Mouse (Mus musculus): Measurements from ENCODE around the gene Itgb5. TPM values are rescaled to one million over a fixed set of nuclear protein-coding genes. Genes with fewer than 3 reads are reported as not detected.

The Itgb5 gene
- polyA plus RNA-seq, 1 experiment from 2014 or later, result 13.3 TPM

DNA sequence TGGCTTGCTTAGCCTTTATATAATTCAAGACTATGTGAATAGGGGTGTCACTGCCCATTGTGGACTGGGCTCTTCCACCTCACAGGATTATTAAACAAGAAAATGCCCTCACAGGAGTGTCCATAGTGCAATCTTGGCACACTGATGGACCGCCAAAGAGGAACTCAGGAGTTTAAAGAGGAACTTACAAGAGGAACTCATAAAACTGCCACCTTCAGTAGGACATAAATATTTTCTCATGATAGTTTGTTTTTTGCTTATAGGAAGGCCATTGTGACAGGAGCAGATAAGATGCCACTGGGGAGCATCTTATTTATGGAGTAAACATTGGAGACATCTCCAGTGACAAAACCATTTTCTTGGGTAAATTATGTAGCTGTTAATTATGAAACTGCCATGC lies 125.3 kb downstream of the Itgb5 start:
- Histone ChIP-seq H3K27ac (replicated peaks) (no peak overlapping the region), H3K4me3 (no peak overlapping the region), H3K36me3 (peaks cover 54% of the 10 kb centered on the region), H3K9me3 (no peaks in the 10 kb centered on the region), H3K9ac (replicated peaks) (no peak overlapping the region), H3K4me1 (no peaks in the 10 kb centered on the region), H3K27me3 (no peaks in the 10 kb centered on the region), H3K4me2 (replicated peaks) (no peak overlapping the region)
- 95% methylated on average over 1 of the region's 1 CpGs for WGBS
- no peak for ATAC-seq (replicated peaks)

DNA sequence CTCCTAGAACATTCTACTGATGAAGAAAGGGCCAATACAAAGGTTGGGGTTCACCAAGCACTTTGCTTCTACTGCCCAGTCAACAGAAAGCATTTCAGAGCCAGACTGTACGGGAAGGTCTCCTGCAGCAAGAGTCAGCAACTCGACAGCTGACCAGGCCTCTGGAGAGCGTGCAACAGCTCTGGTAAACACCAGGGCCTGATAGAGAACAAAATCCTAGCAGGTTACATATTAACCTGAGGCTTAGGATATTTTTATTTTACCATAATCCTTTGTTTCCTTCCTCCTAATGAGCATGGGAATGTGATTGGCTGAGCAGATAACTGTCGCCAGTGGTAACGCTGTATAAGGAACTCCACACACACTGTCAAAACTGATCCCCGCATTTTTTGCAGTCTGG lies 134.0 kb downstream of the Itgb5 start:
- Histone ChIP-seq H3K27ac (replicated peaks) (no peak overlapping the region), H3K36me3 (peaks cover 43% of the 10 kb centered on the region), H3K4me1 (peaks cover 11% of the 10 kb centered on the region), H3K4me3 (no peak overlapping the region), H3K9me3 (no peaks in the 10 kb centered on the region), H3K4me2 (replicated peaks) (no peak overlapping the region), H3K27me3 (no peaks in the 10 kb centered on the region), H3K9ac (replicated peaks) (no peak overlapping the region)
- ATAC-seq (replicated peaks), result no peak
- 90% methylated on average over 6 of the region's 6 CpGs for WGBS

DNA sequence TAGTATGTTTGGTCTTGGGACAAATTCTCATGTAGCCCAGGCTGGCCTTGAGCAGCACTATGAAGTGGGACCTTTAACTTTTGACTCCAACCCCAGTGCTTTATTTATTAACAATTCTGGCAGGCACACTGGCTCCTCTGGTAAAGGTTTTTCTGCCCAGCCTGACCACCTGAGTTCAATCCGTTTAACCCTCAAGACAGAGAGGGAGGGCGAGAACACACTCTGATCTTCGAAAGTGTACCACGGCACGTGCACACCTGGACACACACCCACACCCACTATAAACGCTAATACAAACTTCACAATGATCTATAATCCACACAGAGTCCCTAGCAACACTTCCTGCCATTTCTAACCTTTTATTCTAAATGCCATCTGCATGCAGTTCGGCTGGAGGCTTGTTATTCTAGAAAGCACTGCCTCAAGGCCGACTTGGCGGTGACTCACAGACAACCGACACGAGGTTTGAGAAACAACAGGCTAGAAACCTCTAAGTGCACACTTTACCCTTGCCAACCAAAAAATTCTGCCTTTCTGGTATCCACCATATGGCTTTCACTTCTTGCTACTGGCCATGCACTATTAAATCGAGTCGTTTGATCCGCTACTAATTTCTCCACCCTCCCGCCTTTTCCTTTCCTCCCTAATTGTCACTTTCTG lies 136.5 kb downstream of the Itgb5 start:
- Histone ChIP-seq H3K4me3 (peak overlapping the region; percentile 76), H3K4me1 (peaks cover 11% of the 10 kb centered on the region), H3K27me3 (no peaks in the 10 kb centered on the region), H3K9ac (replicated peaks) (peak overlapping the region; percentile 79), H3K27ac (replicated peaks) (0 out of 2 replicates have a peak overlapping the region, but pooled peaks have one; percentile 29), H3K9me3 (no peaks in the 10 kb centered on the region), H3K4me2 (replicated peaks) (peak overlapping the region; percentile 80), H3K36me3 (peaks cover 22% of the 10 kb centered on the region)
- ATAC-seq (replicated peaks), result peak; percentile 15; the same call in 1 of the 2 replicates
- WGBS, result 12% methylated on average over 15 of the region's 15 CpGs

DNA sequence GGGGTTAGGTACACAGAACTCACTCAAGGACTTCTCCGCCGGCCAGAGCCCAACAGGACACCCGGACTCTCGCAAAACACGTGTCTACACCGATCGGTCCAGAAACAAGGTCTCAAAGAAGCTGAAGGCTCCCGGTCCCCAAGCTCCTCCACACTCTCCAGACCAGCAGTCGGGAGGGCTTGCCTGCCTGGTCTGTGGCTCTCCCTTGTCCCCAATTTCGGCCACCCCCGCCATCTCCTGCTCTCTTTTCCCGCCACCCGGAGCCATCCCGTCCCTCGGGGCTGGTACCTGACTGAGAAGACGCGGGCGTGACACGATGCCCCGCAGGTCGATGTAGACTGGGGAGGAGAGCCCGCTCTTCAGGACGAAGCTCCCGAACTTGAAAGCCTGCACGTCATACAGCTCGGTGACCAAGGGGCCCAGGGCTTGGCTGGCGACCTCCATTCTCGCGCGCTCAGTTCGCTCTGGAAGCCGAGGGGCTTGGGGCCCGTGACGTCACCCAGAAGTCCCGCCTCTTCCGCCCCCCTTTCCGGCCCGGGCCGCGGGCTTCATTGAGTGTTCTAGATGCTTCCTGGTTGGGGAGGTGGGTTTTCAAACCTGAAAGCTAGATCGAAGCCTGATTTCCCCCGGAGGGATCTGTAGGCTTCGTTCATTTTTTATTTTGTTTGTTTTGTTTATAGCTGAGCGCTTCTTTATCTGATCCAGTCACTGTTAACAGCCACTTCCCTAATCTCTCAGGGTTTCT lies 137.2 kb downstream of the Itgb5 start, which contains the start of gene Umps:
Gene Umps, minus strand, starts transcription at position 501 of the 745 bp plus-strand sequence.
- peak within 1 kb of the TSS; percentile 79 for H3K9ac ChIP-seq (replicated peaks)
- H3K27ac ChIP-seq (replicated peaks), result peak within 1 kb of the TSS; percentile 29
- under 1% methylated on average over 44 of the region's 44 CpGs for WGBS
- no peaks in the 10 kb centered on the region for H3K27me3 ChIP-seq
- no peaks in the 10 kb centered on the region for H3K9me3 ChIP-seq
- H3K4me2 ChIP-seq (replicated peaks), result peak within 1 kb of the TSS; percentile 80
- peaks cover 18% of the 10 kb centered on the region for H3K36me3 ChIP-seq
- ATAC-seq (replicated peaks), result peak; percentile 97
- peaks cover 11% of the 10 kb centered on the region for H3K4me1 ChIP-seq
- H3K4me3 ChIP-seq, result peak within 1 kb of the TSS; percentile 76

DNA sequence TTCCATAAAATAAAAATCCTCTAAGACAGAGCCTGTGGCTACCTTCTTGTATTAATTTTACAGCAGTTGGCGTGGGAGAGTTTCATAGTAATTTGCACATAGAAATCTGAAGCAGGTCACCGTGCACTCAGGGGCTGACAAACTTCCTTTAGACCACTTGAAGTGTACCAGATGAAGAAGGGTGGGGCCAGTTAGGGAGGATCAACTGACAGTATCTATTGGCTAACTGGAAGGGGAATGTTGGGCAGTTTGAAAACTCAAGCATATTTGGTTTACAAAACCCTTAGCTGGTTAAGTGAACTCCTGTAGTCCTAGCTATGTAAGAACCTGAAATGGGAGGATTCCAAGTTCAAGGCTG lies 137.8 kb downstream of the Itgb5 start:
- Histone ChIP-seq H3K4me1 (peaks cover 11% of the 10 kb centered on the region), H3K27ac (replicated peaks) (peak overlapping the region; percentile 29), H3K36me3 (peaks cover 14% of the 10 kb centered on the region; the same call in 1 of the 2 replicates), H3K4me2 (replicated peaks) (peak overlapping the region; percentile 80), H3K4me3 (peak overlapping the region; percentile 76), H3K27me3 (no peaks in the 10 kb centered on the region), H3K9ac (replicated peaks) (peak overlapping the region; percentile 79), H3K9me3 (no peaks in the 10 kb centered on the region)
- peak; percentile 10; the same call in 1 of the 2 replicates for ATAC-seq (replicated peaks)
- WGBS, result 70% methylated on average over 2 of the region's 2 CpGs

DNA sequence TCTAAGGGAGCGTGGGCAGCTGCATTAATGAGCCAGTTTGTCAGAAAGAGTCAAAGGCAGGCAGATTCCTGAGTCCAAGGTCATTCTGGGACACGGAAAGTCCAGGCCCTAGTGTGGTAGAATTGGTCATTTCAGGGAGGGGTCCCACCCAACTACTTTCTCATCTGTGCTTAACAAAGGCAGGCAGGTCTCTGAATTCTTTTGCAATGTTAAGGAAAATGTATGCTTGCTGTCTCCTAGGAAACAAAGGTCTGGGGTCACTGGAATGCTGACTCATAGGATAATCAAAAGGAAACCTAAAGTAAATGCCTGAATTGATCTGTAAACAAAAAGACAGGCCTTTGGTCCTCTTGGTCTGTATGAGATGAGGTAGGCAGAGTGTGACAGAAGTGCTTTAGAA lies 150.4 kb downstream of the Itgb5 start:
- 53% methylated on average over 2 of the region's 2 CpGs for WGBS
- no peak overlapping the region for H3K4me3 ChIP-seq
- no peak overlapping the region for H3K27ac ChIP-seq (replicated peaks)
- no peak overlapping the region for H3K4me2 ChIP-seq (replicated peaks)
- H3K27me3 ChIP-seq, result no peaks in the 10 kb centered on the region
- no peak overlapping the region for H3K9ac ChIP-seq (replicated peaks)
- no peaks in the 10 kb centered on the region for H3K4me1 ChIP-seq
- peaks cover 40% of the 10 kb centered on the region for H3K36me3 ChIP-seq
- ATAC-seq (replicated peaks), result no peak
- H3K9me3 ChIP-seq, result no peaks in the 10 kb centered on the region

DNA sequence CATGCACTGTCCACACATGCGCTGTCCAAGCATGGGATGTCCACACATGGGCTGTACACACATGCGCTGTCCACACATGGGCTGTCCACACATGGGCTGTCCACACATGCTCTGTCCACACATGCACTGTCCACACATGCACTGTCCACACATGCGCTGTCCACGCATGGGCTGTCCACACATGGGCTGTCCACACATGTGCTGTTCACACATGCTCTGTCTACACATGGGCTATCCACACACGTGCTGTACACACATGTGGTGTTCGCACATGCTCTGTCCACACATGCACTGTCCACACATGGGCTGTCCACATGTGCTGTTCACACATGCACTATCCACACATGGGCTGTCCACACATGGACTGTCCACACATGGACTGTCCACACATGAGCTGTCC lies 154.2 kb downstream of the Itgb5 start:
- Histone ChIP-seq H3K27me3 (no peaks in the 10 kb centered on the region), H3K4me3 (no peak overlapping the region), H3K36me3 (peaks cover 20% of the 10 kb centered on the region), H3K4me2 (replicated peaks) (no peak overlapping the region), H3K4me1 (no peaks in the 10 kb centered on the region), H3K9ac (replicated peaks) (no peak overlapping the region), H3K27ac (replicated peaks) (no peak overlapping the region), H3K9me3 (no peaks in the 10 kb centered on the region)
- 95% methylated on average over 6 of the region's 6 CpGs for WGBS
- ATAC-seq (replicated peaks), result no peak

DNA sequence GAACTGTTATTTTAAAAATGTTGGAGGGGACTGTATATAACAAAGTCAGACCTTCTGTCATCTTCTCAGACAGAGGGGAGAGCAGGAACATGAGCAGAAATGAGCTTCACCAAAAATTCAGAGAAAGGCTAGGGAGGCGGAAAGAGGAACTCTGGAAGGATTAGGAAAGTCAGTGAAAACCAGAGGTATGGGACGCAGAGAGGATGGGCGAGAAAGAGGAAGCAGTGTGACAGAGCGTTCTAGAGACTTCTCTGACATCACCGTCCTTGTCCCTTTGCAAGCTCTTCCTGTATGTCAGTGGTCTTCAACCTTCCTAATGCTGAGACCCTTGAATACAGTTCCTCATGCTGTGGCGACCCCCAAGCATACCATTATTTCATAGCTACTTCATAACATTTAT lies 155.9 kb downstream of the Itgb5 start:
- Histone ChIP-seq H3K4me3 (no peak overlapping the region), H3K4me1 (no peaks in the 10 kb centered on the region), H3K9ac (replicated peaks) (no peak overlapping the region), H3K36me3 (peaks cover 19% of the 10 kb centered on the region), H3K4me2 (replicated peaks) (no peak overlapping the region), H3K27ac (replicated peaks) (no peak overlapping the region), H3K27me3 (no peaks in the 10 kb centered on the region), H3K9me3 (no peaks in the 10 kb centered on the region)
- ATAC-seq (replicated peaks), result no peak
- WGBS, result 92% methylated on average over 6 of the region's 6 CpGs

DNA sequence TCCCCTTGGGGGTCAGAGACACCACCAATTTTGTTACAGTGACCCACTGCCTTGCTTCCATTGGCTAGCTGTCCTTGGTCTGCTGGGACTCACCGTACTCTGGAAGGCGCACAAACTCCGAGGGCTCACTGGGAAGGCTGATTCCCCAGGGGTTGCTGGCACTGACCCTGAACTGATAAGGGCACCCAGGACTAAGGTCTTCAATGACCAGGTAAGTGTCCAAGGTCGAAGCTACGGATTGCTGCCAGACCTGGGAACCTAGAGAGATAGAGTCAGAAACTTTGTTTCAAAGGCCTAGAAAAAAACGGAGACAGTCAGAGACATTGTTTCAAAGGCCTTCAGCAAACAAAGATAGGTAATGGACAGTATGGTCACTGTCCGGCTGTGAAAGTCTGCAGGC lies 157.5 kb downstream of the Itgb5 start:
- Histone ChIP-seq H3K27ac (replicated peaks) (no peak overlapping the region), H3K4me1 (no peaks in the 10 kb centered on the region), H3K4me3 (no peak overlapping the region), H3K9ac (replicated peaks) (no peak overlapping the region), H3K36me3 (peaks cover 14% of the 10 kb centered on the region; the same call in 1 of the 2 replicates), H3K9me3 (no peaks in the 10 kb centered on the region), H3K27me3 (no peaks in the 10 kb centered on the region), H3K4me2 (replicated peaks) (no peak overlapping the region)
- no peak for ATAC-seq (replicated peaks)
- 90% methylated on average over 7 of the region's 7 CpGs for WGBS

DNA sequence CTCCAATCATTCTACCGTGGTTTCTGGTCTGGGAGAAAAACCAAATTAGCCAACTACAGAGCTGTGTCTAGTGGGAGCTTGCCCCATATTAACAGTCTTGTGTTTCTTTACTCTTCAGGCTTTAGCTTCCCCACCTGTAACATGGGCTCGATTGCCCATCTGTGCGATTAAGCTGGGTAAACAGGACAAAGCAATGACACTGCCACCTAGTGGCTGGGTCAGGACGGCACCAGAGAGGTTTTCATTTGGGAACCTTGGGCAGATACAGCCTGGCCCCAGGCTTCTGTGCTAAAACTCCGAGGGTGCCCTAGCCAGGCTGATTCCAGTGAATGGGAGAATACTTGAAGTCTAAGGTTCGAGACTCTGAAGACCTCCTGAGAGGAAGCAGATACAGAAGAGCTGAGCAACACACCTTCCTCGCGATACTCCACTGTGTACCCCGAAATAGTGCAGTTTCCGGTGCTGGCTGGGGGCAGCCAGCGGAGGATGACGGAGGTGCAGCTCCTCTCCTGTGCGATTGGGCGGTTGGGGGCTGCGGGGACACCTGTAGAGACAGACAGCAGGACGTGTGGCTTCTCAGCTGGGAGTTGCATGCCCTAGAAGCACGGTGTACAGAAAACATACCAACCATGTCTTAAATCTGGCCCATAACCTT lies 159.0 kb downstream of the Itgb5 start:
- Histone ChIP-seq H3K36me3 (peaks cover 16% of the 10 kb centered on the region; the same call in 1 of the 2 replicates), H3K4me3 (no peak overlapping the region), H3K4me2 (replicated peaks) (no peak overlapping the region), H3K9ac (replicated peaks) (no peak overlapping the region), H3K9me3 (no peaks in the 10 kb centered on the region), H3K27ac (replicated peaks) (no peak overlapping the region), H3K4me1 (no peaks in the 10 kb centered on the region), H3K27me3 (no peaks in the 10 kb centered on the region)
- ATAC-seq (replicated peaks), result no peak
- WGBS, result 62% methylated on average over 17 of the region's 17 CpGs

DNA sequence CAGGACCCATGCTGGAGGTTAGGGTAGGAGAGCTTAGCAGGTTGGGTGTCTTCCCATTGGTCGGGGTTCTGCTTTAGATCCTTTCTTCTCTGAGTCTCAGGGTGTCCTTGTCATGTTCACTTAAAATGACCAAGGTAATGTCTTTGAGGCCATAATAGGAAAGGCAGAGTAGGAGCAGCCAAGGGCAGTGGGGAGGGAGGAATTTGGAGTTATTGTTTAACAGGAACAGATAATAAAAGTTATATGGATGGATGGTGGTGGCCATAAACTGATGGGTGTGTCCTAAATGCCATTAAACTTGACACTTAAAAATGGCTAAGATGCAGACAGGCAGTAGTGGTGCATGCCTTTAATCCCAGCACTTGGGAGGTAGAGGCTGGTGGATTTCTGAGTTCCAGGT lies 159.6 kb downstream of the Itgb5 start:
- Histone ChIP-seq H3K4me2 (replicated peaks) (no peak overlapping the region), H3K9me3 (no peaks in the 10 kb centered on the region), H3K27me3 (no peaks in the 10 kb centered on the region), H3K9ac (replicated peaks) (no peak overlapping the region), H3K27ac (replicated peaks) (no peak overlapping the region), H3K4me3 (no peak overlapping the region), H3K36me3 (peaks cover 16% of the 10 kb centered on the region; the same call in 1 of the 2 replicates), H3K4me1 (no peaks in the 10 kb centered on the region)
- no peak for ATAC-seq (replicated peaks)
- 94% methylated on average over 1 of the region's 1 CpGs for WGBS

DNA sequence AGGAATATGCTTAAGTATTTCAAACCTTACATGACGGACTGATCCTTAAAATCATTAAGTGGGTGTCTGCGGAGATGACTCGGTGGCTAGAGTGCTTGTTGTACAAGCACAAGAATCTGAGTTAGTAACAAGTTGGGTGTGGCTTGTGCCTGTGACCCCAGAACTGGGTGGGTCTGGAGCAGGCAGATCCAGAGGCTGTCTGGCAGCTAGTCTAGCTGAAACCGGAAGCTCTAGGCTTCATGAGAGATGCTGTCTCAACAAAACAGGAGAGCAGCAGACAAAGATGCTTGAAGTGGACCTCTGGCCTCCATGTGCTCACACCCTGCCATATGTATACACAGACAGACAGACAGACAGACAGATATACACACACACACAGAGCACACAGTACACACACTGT lies 161.2 kb downstream of the Itgb5 start:
- H3K27ac ChIP-seq (replicated peaks), result no peak overlapping the region
- H3K36me3 ChIP-seq, result peaks cover 16% of the 10 kb centered on the region; the same call in 1 of the 2 replicates
- no peaks in the 10 kb centered on the region for H3K4me1 ChIP-seq
- no peak overlapping the region for H3K9ac ChIP-seq (replicated peaks)
- ATAC-seq (replicated peaks), result no peak
- H3K27me3 ChIP-seq, result no peaks in the 10 kb centered on the region
- WGBS, result 83% methylated on average over 4 of the region's 4 CpGs
- no peaks in the 10 kb centered on the region for H3K9me3 ChIP-seq
- no peak overlapping the region for H3K4me2 ChIP-seq (replicated peaks)
- no peak overlapping the region for H3K4me3 ChIP-seq

Data from forebrain, embryonic 15.5 days (tissue).